Mouse (Mus musculus): ENCODE measurements at regions not wholly inside any gene's neighbourhood (a gene's known extent, or its start where the extent isn't known, plus 50 kb on each side); places are given as distances from the start of the nearest gene placed in this dataset.

DNA sequence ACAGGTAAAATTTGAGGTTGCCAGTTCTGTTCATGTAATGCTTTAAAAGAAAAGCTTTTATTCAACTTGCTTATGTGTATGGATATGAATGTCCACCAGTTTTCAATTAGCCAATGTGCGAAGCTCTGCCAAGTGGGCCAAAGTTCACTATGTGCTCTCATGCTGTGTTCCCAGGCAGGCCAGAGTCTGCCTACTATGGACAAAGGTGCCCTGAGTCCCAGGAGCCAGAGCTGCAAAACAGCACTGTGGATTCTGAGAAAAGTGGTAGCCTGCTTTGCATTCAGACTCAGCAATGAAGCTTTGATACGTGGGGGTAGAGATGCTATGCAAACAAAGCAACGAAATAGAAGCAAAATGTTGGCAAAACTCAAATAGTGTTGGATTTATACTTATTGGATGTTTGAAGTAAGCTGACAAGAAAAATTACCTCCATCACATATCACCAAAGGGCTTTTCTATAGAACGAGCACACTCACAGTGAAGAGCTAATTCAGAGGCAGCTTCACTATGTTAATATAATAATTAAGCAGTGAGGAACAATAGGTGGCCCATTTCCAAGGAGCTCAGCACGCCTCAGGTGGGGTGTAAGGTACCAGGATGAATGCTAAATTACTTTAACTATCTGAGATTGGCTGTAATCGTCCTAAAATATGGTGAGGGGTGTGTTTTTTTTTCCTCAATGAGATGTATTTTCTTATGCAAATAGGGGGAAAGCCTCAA, 318.2 kb upstream of the Zeb2 start:
- DNase-seq (ENCODE audit: low read depth, low spot score) = no peak
- Histone ChIP-seq H3K9me3 (ENCODE audit: control insufficient read depth, insufficient read depth, low read depth, low read length) (no peaks in the 10 kb centered on the region), H3K4me1 (ENCODE audit: control insufficient read depth in 2 of 2, insufficient read depth in 2 of 2, low read length in 2 of 2, poor library complexity in 1 of 2) (no peaks in the 10 kb centered on the region), H3K4me3 (ENCODE audit: insufficient read depth in 1 of 2, low read depth in 1 of 2, low read length in 2 of 2, poor library complexity in 1 of 2, severe bottlenecking in 1 of 2) (no peak overlapping the region), H3K9ac (ENCODE audit: insufficient read depth, low read depth, low read length, poor library complexity, severe bottlenecking) (no peak overlapping the region), H3K36me3 (ENCODE audit: control insufficient read depth, insufficient read depth, low read length, poor library complexity, severe bottlenecking) (no peaks in the 10 kb centered on the region), H3K27ac (ENCODE audit: insufficient read depth, low read depth, low read length, poor library complexity, severe bottlenecking) (no peak overlapping the region)
- TF ChIP-seq ZNF384 (IDR thresholded peaks at IDR 0.05; ENCODE audit: low read depth, low read length) (no peak), ZC3H11A (IDR thresholded peaks at IDR 0.05; ENCODE audit: borderline replicate concordance, low read depth, low read length) (no peak), CHD2 (IDR thresholded peaks at IDR 0.05; ENCODE audit: low read depth, low read length) (no peak), HCFC1 (IDR thresholded peaks at IDR 0.05; ENCODE audit: borderline replicate concordance, insufficient read depth, low read length) (no peak), MAFK (IDR thresholded peaks at IDR 0.05; ENCODE audit: insufficient read depth, low read depth, low read length) (no peak)
- in situ Hi-C loops (cut with MboI; ENCODE audit: low sequenced_read_pairs in 2 of 2, unreplicated experiment in 2 of 2) = no loop called here

DNA sequence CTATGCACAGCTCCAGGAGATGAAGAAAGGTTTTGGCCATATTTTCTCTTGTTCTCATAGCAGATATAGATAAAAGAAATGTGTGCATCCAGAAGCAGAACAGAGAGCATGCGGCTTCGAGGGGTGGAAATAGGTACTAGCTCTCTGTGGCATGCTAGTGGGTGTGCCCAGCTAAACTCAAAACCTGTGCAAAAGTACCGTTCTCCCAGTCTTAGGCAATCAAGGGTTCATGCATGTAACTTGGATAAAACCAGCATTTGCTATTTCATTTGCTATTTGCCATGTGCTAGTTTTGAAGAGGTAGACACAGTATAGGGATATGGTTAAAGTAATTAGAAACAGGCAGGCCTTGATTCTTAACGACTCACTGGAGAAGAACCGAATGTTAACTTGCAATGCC, 317.6 kb upstream of the Zeb2 start:
- H3K9me3 ChIP-seq (ENCODE audit: control insufficient read depth, insufficient read depth, low read depth, low read length) = no peaks in the 10 kb centered on the region
- no peak for DNase-seq (ENCODE audit: low read depth, low spot score)
- no peak overlapping the region for H3K27ac ChIP-seq (ENCODE audit: insufficient read depth, low read depth, low read length, poor library complexity, severe bottlenecking)
- in situ Hi-C loops (cut with MboI; ENCODE audit: low sequenced_read_pairs in 2 of 2, unreplicated experiment in 2 of 2) = no loop called here
- H3K4me3 ChIP-seq (ENCODE audit: insufficient read depth in 1 of 2, low read depth in 1 of 2, low read length in 2 of 2, poor library complexity in 1 of 2, severe bottlenecking in 1 of 2) = no peak overlapping the region
- H3K4me1 ChIP-seq (ENCODE audit: control insufficient read depth in 2 of 2, insufficient read depth in 2 of 2, low read length in 2 of 2, poor library complexity in 1 of 2) = no peaks in the 10 kb centered on the region
- no peaks in the 10 kb centered on the region for H3K36me3 ChIP-seq (ENCODE audit: control insufficient read depth, insufficient read depth, low read length, poor library complexity, severe bottlenecking)
- TF ChIP-seq MAFK (IDR thresholded peaks at IDR 0.05; ENCODE audit: insufficient read depth, low read depth, low read length) (no peak), ZC3H11A (IDR thresholded peaks at IDR 0.05; ENCODE audit: borderline replicate concordance, low read depth, low read length) (no peak), ZNF384 (IDR thresholded peaks at IDR 0.05; ENCODE audit: low read depth, low read length) (no peak), CHD2 (IDR thresholded peaks at IDR 0.05; ENCODE audit: low read depth, low read length) (no peak), HCFC1 (IDR thresholded peaks at IDR 0.05; ENCODE audit: borderline replicate concordance, insufficient read depth, low read length) (no peak)
- H3K9ac ChIP-seq (ENCODE audit: insufficient read depth, low read depth, low read length, poor library complexity, severe bottlenecking) = no peak overlapping the region

DNA sequence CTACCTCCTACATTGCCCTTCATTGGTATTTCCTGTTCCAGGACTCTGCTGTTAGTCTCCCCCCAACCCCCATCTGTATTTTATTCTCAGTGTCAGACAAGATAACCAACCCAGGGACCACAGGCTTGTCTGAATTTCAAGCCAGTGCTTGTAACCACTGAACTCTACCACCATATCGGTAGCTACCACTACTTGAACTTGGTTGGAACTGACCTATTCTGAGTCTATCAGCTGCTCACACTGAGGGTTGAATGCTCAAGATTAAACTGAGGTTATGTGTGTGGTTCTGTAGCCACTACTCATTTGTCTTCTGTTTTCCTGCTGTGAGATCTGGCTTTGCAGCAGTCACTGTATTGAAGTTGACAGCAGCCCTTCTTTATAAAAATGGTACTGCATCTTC, 317.0 kb upstream of the Zeb2 start:
- DNase-seq (ENCODE audit: low read depth, low spot score) = no peak
- no peak for TF ChIP-seq ZNF384 (IDR thresholded peaks at IDR 0.05; ENCODE audit: low read depth, low read length)
- TF ChIP-seq ZC3H11A (IDR thresholded peaks at IDR 0.05; ENCODE audit: borderline replicate concordance, low read depth, low read length) = no peak
- no peak for TF ChIP-seq HCFC1 (IDR thresholded peaks at IDR 0.05; ENCODE audit: borderline replicate concordance, insufficient read depth, low read length)
- no peak for TF ChIP-seq CHD2 (IDR thresholded peaks at IDR 0.05; ENCODE audit: low read depth, low read length)
- TF ChIP-seq MAFK (IDR thresholded peaks at IDR 0.05; ENCODE audit: insufficient read depth, low read depth, low read length) = no peak
- Histone ChIP-seq H3K9me3 (ENCODE audit: control insufficient read depth, insufficient read depth, low read depth, low read length) (no peaks in the 10 kb centered on the region), H3K36me3 (ENCODE audit: control insufficient read depth, insufficient read depth, low read length, poor library complexity, severe bottlenecking) (no peaks in the 10 kb centered on the region), H3K27ac (ENCODE audit: insufficient read depth, low read depth, low read length, poor library complexity, severe bottlenecking) (no peak overlapping the region), H3K4me1 (ENCODE audit: control insufficient read depth in 2 of 2, insufficient read depth in 2 of 2, low read length in 2 of 2, poor library complexity in 1 of 2) (no peaks in the 10 kb centered on the region), H3K4me3 (ENCODE audit: insufficient read depth in 1 of 2, low read depth in 1 of 2, low read length in 2 of 2, poor library complexity in 1 of 2, severe bottlenecking in 1 of 2) (no peak overlapping the region), H3K9ac (ENCODE audit: insufficient read depth, low read depth, low read length, poor library complexity, severe bottlenecking) (no peak overlapping the region)
- in situ Hi-C loops (cut with MboI; ENCODE audit: low sequenced_read_pairs in 2 of 2, unreplicated experiment in 2 of 2) = no loop called here

DNA sequence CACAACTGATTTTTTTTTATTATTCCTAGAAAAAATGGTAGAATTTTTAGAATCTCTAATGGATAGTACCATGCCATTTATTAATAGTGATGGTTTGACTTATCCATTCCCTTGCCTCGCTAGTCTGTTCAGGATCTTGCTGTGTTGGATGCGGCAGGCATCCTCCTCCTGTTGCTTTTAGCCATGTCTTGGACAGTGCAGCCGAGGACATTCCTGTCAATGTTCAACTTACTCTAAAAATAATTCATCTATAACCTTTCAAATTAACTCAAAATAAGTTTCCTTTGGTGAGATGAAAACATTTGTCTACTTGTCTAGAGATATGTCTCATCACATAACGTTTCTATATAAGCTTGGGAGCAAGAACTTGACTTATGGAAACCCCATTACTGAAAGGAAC, 314.2 kb upstream of the Zeb2 start:
- no peaks in the 10 kb centered on the region for H3K4me1 ChIP-seq (ENCODE audit: control insufficient read depth in 2 of 2, insufficient read depth in 2 of 2, low read length in 2 of 2, poor library complexity in 1 of 2)
- no peak overlapping the region for H3K27ac ChIP-seq (ENCODE audit: insufficient read depth, low read depth, low read length, poor library complexity, severe bottlenecking)
- H3K4me3 ChIP-seq (ENCODE audit: insufficient read depth in 1 of 2, low read depth in 1 of 2, low read length in 2 of 2, poor library complexity in 1 of 2, severe bottlenecking in 1 of 2) = no peak overlapping the region
- DNase-seq (ENCODE audit: low read depth, low spot score) = no peak
- in situ Hi-C loops (cut with MboI; ENCODE audit: low sequenced_read_pairs in 2 of 2, unreplicated experiment in 2 of 2) = no loop called here
- TF ChIP-seq HCFC1 (IDR thresholded peaks at IDR 0.05; ENCODE audit: borderline replicate concordance, insufficient read depth, low read length) (no peak), MAFK (IDR thresholded peaks at IDR 0.05; ENCODE audit: insufficient read depth, low read depth, low read length) (no peak), ZNF384 (IDR thresholded peaks at IDR 0.05; ENCODE audit: low read depth, low read length) (no peak), ZC3H11A (IDR thresholded peaks at IDR 0.05; ENCODE audit: borderline replicate concordance, low read depth, low read length) (no peak), CHD2 (IDR thresholded peaks at IDR 0.05; ENCODE audit: low read depth, low read length) (no peak)
- H3K36me3 ChIP-seq (ENCODE audit: control insufficient read depth, insufficient read depth, low read length, poor library complexity, severe bottlenecking) = no peaks in the 10 kb centered on the region
- H3K9me3 ChIP-seq (ENCODE audit: control insufficient read depth, insufficient read depth, low read depth, low read length) = no peaks in the 10 kb centered on the region
- H3K9ac ChIP-seq (ENCODE audit: insufficient read depth, low read depth, low read length, poor library complexity, severe bottlenecking) = no peak overlapping the region

Data from ES-E14 (cell line).